Mouse (Mus musculus): ENCODE results near the gene Hs3st6. TPM values are rescaled to one million over a fixed set of nuclear protein-coding genes. Genes with fewer than 3 reads are reported as not detected.

Hs3st6 gene
- polyA plus RNA-seq, 1 experiment from 2014 or later = 0.21 TPM

Other genes starting within 250 kb of the Hs3st6 start
- 77.6 and 80.7 TPM in 2 replicates for gene Traf7, start 225.1 kb upstream of the Hs3st6 start, polyA plus RNA-seq (2015; fragmentation: Nextera tagmentation; extraction: Ambion mirVana)
- 0.87 and 0.92 TPM in 2 replicates for gene Rab26, start 218.8 kb upstream of the Hs3st6 start, polyA plus RNA-seq (2015; fragmentation: Nextera tagmentation; extraction: Ambion mirVana)
- gene Pkd1, start 203.2 kb upstream of the Hs3st6 start, polyA plus RNA-seq (2015; fragmentation: Nextera tagmentation; extraction: Ambion mirVana) = 17.6 and 18.4 TPM in 2 replicates
- 48.1 and 53.3 TPM in 2 replicates for gene Tsc2, start 120.4 kb upstream of the Hs3st6 start, polyA plus RNA-seq (2015; fragmentation: Nextera tagmentation; extraction: Ambion mirVana)
- gene Nthl1, start 120.3 kb upstream of the Hs3st6 start, polyA plus RNA-seq (2015; fragmentation: Nextera tagmentation; extraction: Ambion mirVana) = 11.2 and 12.7 TPM in 2 replicates
- 50.8 and 63.9 TPM in 2 replicates for gene Slc9a3r2, start 102.7 kb upstream of the Hs3st6 start, polyA plus RNA-seq (2015; fragmentation: Nextera tagmentation; extraction: Ambion mirVana)
- gene Npw, start 94.5 kb upstream of the Hs3st6 start, polyA plus RNA-seq (2015; fragmentation: Nextera tagmentation; extraction: Ambion mirVana) = 0.62 TPM in 1 of 2 replicates, not detected in the other
- gene Zfp598, start 83.3 kb upstream of the Hs3st6 start, polyA plus RNA-seq (2015; fragmentation: Nextera tagmentation; extraction: Ambion mirVana) = 11.9 and 17.0 TPM in 2 replicates
- gene Syngr3, start 63.0 kb upstream of the Hs3st6 start, polyA plus RNA-seq (2015; fragmentation: Nextera tagmentation; extraction: Ambion mirVana) = 0.60 and 0.67 TPM in 2 replicates
- 27.6 and 29.7 TPM in 2 replicates for gene Gfer, start 56.8 kb upstream of the Hs3st6 start, polyA plus RNA-seq (2015; fragmentation: Nextera tagmentation; extraction: Ambion mirVana)
- 0.97 and 1.2 TPM in 2 replicates for gene Noxo1, start 56.8 kb upstream of the Hs3st6 start, polyA plus RNA-seq (2015; fragmentation: Nextera tagmentation; extraction: Ambion mirVana)
- gene Tbl3, start 45.3 kb upstream of the Hs3st6 start, polyA plus RNA-seq (2015; fragmentation: Nextera tagmentation; extraction: Ambion mirVana) = 44.3 and 47.5 TPM in 2 replicates
- gene Rnf151, start 34.9 kb upstream of the Hs3st6 start, polyA plus RNA-seq (2015; fragmentation: Nextera tagmentation; extraction: Ambion mirVana) = not detected in 2 replicates
- gene Rps2, start 34.9 kb upstream of the Hs3st6 start, polyA plus RNA-seq (2015; fragmentation: Nextera tagmentation; extraction: Ambion mirVana) = 843 and 891 TPM in 2 replicates
- gene Ndufb10, start 28.5 kb upstream of the Hs3st6 start, polyA plus RNA-seq (2015; fragmentation: Nextera tagmentation; extraction: Ambion mirVana) = 570 and 615 TPM in 2 replicates
- gene Rpl3l, start 25.2 kb upstream of the Hs3st6 start, polyA plus RNA-seq (2015; fragmentation: Nextera tagmentation; extraction: Ambion mirVana) = 1.7 and 2.4 TPM in 2 replicates
- gene Msrb1, start 16.3 kb upstream of the Hs3st6 start, polyA plus RNA-seq (2015; fragmentation: Nextera tagmentation; extraction: Ambion mirVana) = 19.0 and 21.2 TPM in 2 replicates
- gene Meiob, start 51.3 kb downstream of the Hs3st6 start, polyA plus RNA-seq (2015; fragmentation: Nextera tagmentation; extraction: Ambion mirVana) = not detected in 2 replicates
- gene Hagh, start 87.2 kb downstream of the Hs3st6 start, polyA plus RNA-seq (2015; fragmentation: Nextera tagmentation; extraction: Ambion mirVana) = 69.1 and 71.8 TPM in 2 replicates
- gene Fahd1, start 97.4 kb downstream of the Hs3st6 start, polyA plus RNA-seq (2015; fragmentation: Nextera tagmentation; extraction: Ambion mirVana) = 50.2 and 59.9 TPM in 2 replicates
- 0.40 and 0.70 TPM in 2 replicates for gene Igfals, start 113.0 kb downstream of the Hs3st6 start, polyA plus RNA-seq (2015; fragmentation: Nextera tagmentation; extraction: Ambion mirVana)
- gene Nubp2, start 133.4 kb downstream of the Hs3st6 start, polyA plus RNA-seq (2015; fragmentation: Nextera tagmentation; extraction: Ambion mirVana) = 37.9 and 38.3 TPM in 2 replicates
- gene Spsb3, start 133.7 kb downstream of the Hs3st6 start, polyA plus RNA-seq (2015; fragmentation: Nextera tagmentation; extraction: Ambion mirVana) = 33.7 and 34.0 TPM in 2 replicates
- 18.2 and 20.4 TPM in 2 replicates for gene Eme2, start 142.1 kb downstream of the Hs3st6 start, polyA plus RNA-seq (2015; fragmentation: Nextera tagmentation; extraction: Ambion mirVana)
- gene Mrps34, start 142.1 kb downstream of the Hs3st6 start, polyA plus RNA-seq (2015; fragmentation: Nextera tagmentation; extraction: Ambion mirVana) = 86.8 and 94.8 TPM in 2 replicates
- gene Nme3, start 143.5 kb downstream of the Hs3st6 start, polyA plus RNA-seq (2015; fragmentation: Nextera tagmentation; extraction: Ambion mirVana) = 38.2 and 42.1 TPM in 2 replicates
- 30.1 and 33.0 TPM in 2 replicates for gene Mapk8ip3, start 184.0 kb downstream of the Hs3st6 start, polyA plus RNA-seq (2015; fragmentation: Nextera tagmentation; extraction: Ambion mirVana)
- gene Jpt2, start 207.7 kb downstream of the Hs3st6 start, polyA plus RNA-seq (2015; fragmentation: Nextera tagmentation; extraction: Ambion mirVana) = 79.3 and 82.5 TPM in 2 replicates